Mouse (Mus musculus): ENCODE data around the gene Abtb1. TPM values are rescaled to one million over a fixed set of nuclear protein-coding genes. Genes with fewer than 3 reads are reported as not detected.
A peak's percentile ranks its signal among the peaks of the same experiment; 100 is the strongest.

Gene Abtb1
- total RNA-seq, 2 experiments from 2014 or later = 32.6 to 34.6 TPM

- intact Hi-C loops (cut with DNase I) = loop anchor here (5.0 kb wide), 1 partner anchor 311 kb away; no protein-coding TSS in a partner anchor
- DNase-seq (ENCODE audit: low spot score in 2 of 2) = no peak
These were observed 16.6 kb upstream of the Abtb1 start for GRCm38 (mm10) chr6:88858341-88858740.

GRCm38 (mm10) chr6:88857830-88858229, 16.0 kb upstream of the Abtb1 start:
- intact Hi-C loops (cut with DNase I) = loop anchor here (5.0 kb wide), 1 partner anchor 311 kb away; no protein-coding TSS in a partner anchor
- DNase-seq (ENCODE audit: low spot score in 2 of 2) = no peak

- no peak for DNase-seq (ENCODE audit: low spot score in 2 of 2)
- intact Hi-C loops (cut with DNase I) = loop anchor here (5.0 kb wide), 1 partner anchor 310 kb away; no protein-coding TSS in a partner anchor
These were observed 15.5 kb upstream of the Abtb1 start for GRCm38 (mm10) chr6:88857249-88857648.

GRCm38 (mm10) chr6:88855636-88856035, 13.9 kb upstream of the Abtb1 start:
- intact Hi-C loops (cut with DNase I) = loop anchor here (5.0 kb wide), 1 partner anchor 308 kb away; no protein-coding TSS in a partner anchor
- DNase-seq (ENCODE audit: low spot score in 2 of 2) = peak; percentile 82

GRCm38 (mm10) chr6:88854509-88854908, 12.7 kb upstream of the Abtb1 start:
- no peak for DNase-seq (ENCODE audit: low spot score in 2 of 2)
- intact Hi-C loops (cut with DNase I) = no loop called here

GRCm38 (mm10) chr6:88850034-88850433, 8.2 kb upstream of the Abtb1 start:
- intact Hi-C loops (cut with DNase I) = no loop called here
- DNase-seq (ENCODE audit: low spot score in 2 of 2) = no peak

GRCm38 (mm10) chr6:88849270-88849669, 7.5 kb upstream of the Abtb1 start:
- DNase-seq (ENCODE audit: low spot score in 2 of 2) = no peak
- intact Hi-C loops (cut with DNase I) = no loop called here

- DNase-seq (ENCODE audit: low spot score in 2 of 2) = no peak
- intact Hi-C loops (cut with DNase I) = no loop called here
These were observed 5.8 kb upstream of the Abtb1 start for GRCm38 (mm10) chr6:88847571-88847970.

- no peak for DNase-seq (ENCODE audit: low spot score in 2 of 2)
- intact Hi-C loops (cut with DNase I) = no loop called here
These were observed 3.2 kb upstream of the Abtb1 start for GRCm38 (mm10) chr6:88844901-88845565.

GRCm38 (mm10) chr6:88843781-88844725, 2.3 kb upstream of the Abtb1 start:
- no peak for DNase-seq (ENCODE audit: low spot score in 2 of 2)
- intact Hi-C loops (cut with DNase I) = no loop called here

- DNase-seq (ENCODE audit: low spot score in 2 of 2) = no peak
- intact Hi-C loops (cut with DNase I) = no loop called here
These were observed 1.5 kb upstream of the Abtb1 start for GRCm38 (mm10) chr6:88843241-88843640.

GRCm38 (mm10) chr6:88842731-88843151, 957 bp upstream of the Abtb1 start:
- DNase-seq (ENCODE audit: low spot score in 2 of 2) = peak; percentile 53 to 73
- intact Hi-C loops (cut with DNase I) = no loop called here

GRCm38 (mm10) chr6:88841514-88841780, 337 bp downstream of the Abtb1 start:
- intact Hi-C loops (cut with DNase I) = no loop called here
- no peak for DNase-seq (ENCODE audit: low spot score in 2 of 2)

GRCm38 (mm10) chr6:88840791-88841513, 832 bp downstream of the Abtb1 start:
- intact Hi-C loops (cut with DNase I) = no loop called here
- DNase-seq (ENCODE audit: low spot score in 2 of 2) = no peak

GRCm38 (mm10) chr6:88840211-88840610, 1.6 kb downstream of the Abtb1 start:
- DNase-seq (ENCODE audit: low spot score in 2 of 2) = no peak
- intact Hi-C loops (cut with DNase I) = no loop called here

GRCm38 (mm10) chr6:88839135-88839970, 2.4 kb downstream of the Abtb1 start:
- no peak for DNase-seq (ENCODE audit: low spot score in 2 of 2)
- intact Hi-C loops (cut with DNase I) = no loop called here

GRCm38 (mm10) chr6:88838613-88839012, 3.2 kb downstream of the Abtb1 start:
- no peak for DNase-seq (ENCODE audit: low spot score in 2 of 2)
- intact Hi-C loops (cut with DNase I) = no loop called here

- intact Hi-C loops (cut with DNase I) = no loop called here
- DNase-seq (ENCODE audit: low spot score in 2 of 2) = no peak
These were observed 3.8 kb downstream of the Abtb1 start for GRCm38 (mm10) chr6:88837999-88838398.

GRCm38 (mm10) chr6:88836178-88836819, 5.5 kb downstream of the Abtb1 start:
- intact Hi-C loops (cut with DNase I) = no loop called here
- no peak for DNase-seq (ENCODE audit: low spot score in 2 of 2)

Measured in left cerebral cortex, postnatal 14 days (tissue).